Mouse (Mus musculus): ENCODE measurements around the gene Actl6b.

- TF ChIP-seq CTCF (IDR thresholded peaks at IDR 0.05; ENCODE audit: borderline replicate concordance, control insufficient read depth, extremely low read depth, insufficient read depth, low read length, poor library complexity) (peak; percentile 38; the same call in 1 of the 2 replicates), POLR2A (IDR thresholded peaks at IDR 0.05; ENCODE audit: control insufficient read depth, extremely low read depth, insufficient read depth, low read length, poor library complexity) (no peak)
These were observed 21.0 kb upstream of the Actl6b start for GRCm38 (mm10) chr5:137532131-137532807.
